Mouse (Mus musculus) cerebellum, postnatal 4 days (tissue): Measurements from ENCODE around the gene Cwc22.

Source experiments
- DNase-seq, 2 experiments: peaks; one replicate each; pipeline ENCODE4 v3.0.0; 2022; ENCODE audit warnings: low spot score in 2 of 2, mixed read lengths in 1 of 2

Gene Cwc22

DNA sequence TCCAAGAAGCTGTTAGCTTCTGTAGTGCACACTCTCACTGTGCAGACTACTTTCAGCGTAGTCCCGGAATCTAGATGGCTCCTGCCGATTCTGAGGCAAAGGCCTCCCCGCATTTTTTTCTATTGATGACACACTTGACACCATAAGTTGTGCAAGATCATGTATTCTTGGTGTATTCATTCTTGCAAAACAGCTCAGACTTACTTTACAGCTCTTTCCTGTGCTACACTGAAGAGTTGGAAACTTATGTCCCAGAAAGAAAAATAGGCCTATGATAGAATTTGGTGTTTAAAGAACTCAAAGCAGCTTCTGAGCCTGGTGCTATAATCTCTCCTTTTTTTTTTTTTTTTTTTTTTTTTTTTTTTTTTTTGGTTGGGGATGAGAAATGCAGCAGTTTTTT, 23.8 kb upstream of the Cwc22 start:
- DNase-seq: no peak

DNA sequence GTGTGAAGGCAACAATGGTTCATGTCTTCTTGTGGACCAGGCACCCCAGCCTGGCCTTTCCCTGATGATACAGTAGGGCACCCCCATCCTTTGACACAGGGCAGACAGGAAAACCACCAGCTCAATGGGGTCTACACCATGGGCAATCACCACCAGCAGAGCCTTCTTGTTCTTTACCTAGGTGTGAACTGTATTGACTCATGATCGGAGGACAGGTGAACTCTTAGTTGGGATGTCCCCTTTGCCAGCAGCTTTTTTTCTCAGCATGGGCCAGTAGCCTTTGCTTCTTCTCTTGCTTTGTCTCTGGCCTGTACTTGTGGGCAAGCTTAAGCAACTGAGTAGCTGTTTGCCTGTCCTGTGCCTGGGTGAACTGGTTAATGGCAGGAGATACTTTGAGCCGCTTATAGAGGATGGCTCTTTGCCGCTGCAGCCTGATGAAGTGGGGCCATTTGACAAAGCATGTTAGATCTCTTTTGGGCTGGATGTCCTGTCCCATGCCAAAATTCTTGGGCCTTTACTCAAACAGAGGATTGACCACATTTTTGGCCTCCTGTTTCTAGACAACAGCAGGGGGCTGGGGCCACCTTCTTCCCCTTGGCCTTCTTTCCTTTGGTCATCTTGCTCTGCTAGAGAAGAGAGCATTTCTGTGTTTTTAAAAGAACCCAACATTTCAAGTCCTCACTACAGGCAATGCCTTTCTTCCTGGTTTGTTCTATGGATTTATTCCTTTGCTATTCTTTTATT, 16.4 kb upstream of the Cwc22 start:
- no peak for DNase-seq

DNA sequence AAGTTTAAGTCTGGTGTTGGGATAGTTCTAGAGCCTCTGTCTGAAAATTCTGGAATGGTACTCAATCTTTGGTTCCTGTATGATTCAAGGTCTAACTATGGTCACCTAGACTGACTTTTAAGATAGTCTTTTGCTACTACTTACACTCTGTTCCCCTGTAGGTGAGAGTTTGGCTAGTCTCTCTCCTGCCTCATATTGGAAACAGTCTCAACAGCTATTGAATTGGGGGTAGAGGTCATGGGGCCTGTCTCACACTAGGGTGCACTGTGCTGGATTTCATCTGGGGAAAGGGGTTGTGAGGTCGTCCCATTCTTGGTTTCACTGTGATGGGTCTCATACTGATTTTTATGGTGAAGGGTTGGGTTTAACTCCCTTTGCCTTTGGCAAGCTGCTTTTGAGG, 15.1 kb upstream of the Cwc22 start:
- DNase-seq: no peak

DNA sequence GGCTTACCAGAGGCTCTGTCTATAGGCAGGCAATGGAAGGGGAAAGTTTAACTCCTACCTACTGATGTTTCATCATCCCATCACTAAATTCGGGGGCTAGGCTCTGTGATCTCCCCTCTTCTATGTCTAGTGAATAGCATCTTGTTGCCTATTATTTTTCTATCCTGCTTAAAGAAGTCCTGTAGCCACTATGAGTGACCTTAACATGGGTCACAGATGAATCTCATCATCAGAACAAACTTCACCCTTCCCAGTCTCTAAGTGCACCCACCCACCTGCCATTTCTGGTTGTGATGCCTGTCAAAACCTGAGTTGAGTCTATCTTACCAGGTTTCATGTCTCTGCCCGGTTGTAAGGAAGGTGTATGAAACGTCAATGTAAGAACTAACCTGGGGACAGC, 14.5 kb upstream of the Cwc22 start:
- DNase-seq: no peak

DNA sequence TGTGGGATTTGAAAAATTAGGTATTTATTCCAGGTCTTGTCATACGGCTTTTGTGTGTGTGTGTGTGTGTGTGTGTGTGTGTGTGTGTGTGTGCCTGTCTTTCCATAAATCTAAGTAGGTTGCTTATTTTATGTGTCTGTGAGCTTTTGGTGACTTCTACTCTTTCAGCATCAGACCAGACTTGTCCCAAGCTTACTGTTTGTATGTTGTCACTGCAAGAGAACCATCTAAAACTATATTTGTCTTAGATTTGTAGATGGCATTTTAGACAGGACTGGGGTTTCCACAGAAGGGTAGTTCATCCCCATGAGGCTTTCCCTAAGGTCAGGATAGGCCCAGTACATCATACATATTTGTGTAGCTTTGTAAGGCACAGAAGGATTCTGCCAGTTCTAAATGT, 13.2 kb upstream of the Cwc22 start:
- no peak for DNase-seq

DNA sequence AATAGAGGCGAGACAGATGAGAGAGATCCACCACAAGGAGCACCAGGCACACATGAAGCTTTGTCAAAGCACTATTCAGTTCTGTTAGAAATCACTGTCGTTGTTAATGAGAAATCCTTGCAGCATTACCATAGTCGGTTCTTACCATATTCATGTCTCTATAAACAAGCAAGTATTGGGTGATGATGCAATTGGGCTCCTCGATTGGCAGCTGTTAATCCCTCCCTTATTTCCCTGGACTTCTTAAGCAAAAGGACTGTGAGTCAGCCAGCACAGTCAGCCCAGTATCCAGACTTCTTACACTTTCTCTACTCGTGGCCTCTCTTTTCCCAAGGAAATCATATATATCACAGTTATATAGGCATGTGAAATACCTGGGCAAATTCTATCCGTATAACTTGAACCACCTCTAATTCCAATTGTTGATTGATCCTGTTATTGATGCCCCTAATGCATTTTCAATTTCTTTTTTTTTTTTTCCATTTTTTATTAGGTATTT, 5.3 kb upstream of the Cwc22 start:
- DNase-seq: no peak

DNA sequence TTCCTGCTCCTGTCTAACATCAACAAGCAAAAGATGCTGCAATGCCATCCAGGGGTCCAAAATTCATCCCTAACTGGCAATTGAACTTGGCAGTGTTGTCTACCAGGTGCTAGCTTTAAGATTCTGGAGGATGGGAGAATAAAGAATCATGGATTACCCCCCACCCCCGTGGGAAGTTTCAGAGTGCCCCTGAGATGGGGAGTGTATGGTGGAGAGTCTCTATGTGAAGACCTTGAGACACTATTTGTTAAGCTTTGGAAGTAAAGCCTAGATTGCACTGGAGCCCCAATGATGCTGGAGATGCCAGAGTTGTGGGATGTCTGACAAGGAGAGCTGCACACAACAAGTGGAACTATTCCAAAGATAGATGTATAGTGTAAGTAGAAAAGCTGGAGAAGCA, 3.9 kb upstream of the Cwc22 start:
- no peak for DNase-seq

DNA sequence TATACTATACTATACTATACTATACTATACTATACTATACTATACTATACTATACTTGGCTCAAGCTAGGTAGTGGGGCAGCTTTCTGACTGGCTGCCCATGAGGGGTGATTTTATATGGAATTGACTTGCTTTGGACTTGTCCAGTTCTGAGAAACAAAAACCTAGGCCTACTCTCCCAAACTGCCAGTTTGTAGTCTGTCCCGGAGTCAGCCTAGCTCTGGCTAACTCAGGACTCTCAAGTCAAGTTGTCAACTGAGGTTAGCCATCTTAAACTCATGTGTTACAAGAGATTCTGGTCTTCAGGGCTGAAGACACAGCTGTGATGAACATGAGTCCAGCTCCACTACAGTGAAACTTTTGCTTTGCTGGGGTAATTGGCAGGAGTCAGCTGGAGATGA, 3.3 kb upstream of the Cwc22 start:
- no peak for DNase-seq

DNA sequence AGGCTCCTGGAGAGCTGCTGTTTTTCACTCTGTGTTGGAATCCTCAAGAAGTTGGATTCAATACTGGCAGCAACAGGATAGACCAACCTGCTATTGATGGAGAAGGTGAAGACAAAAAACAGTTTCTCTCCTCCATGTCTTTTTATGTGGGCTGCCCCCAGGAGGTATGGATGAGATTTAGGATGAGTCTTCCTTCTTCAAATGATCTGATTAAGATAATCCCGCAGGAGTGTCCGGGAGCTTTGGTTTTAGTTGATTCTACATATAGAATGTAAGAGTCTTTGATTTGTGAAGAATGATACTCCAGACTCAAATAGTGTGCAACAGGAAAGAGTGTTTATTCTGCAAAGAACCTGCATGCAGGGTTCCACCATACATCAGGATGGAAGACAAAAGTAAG, 2.7 kb upstream of the Cwc22 start:
- DNase-seq: no peak

DNA sequence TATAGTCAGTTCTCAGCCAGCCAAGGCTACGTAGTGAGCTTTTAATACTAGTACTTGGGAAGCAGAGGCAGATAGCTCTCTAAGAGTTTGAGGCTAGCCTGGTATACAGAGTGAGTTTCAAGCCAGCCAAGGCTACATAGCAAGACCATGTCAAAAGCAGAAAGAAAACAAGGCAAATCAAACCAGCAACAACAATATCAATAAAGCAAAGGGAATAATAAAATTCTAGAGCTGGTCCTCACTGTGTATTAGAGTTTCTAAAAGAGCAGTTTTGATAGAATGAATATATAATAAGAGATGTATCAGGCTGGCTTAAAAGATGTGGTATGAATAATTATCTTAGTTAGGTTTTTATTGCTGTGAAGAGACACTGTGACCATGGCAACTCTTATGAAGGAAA, 2.0 kb upstream of the Cwc22 start:
- DNase-seq: no peak

DNA sequence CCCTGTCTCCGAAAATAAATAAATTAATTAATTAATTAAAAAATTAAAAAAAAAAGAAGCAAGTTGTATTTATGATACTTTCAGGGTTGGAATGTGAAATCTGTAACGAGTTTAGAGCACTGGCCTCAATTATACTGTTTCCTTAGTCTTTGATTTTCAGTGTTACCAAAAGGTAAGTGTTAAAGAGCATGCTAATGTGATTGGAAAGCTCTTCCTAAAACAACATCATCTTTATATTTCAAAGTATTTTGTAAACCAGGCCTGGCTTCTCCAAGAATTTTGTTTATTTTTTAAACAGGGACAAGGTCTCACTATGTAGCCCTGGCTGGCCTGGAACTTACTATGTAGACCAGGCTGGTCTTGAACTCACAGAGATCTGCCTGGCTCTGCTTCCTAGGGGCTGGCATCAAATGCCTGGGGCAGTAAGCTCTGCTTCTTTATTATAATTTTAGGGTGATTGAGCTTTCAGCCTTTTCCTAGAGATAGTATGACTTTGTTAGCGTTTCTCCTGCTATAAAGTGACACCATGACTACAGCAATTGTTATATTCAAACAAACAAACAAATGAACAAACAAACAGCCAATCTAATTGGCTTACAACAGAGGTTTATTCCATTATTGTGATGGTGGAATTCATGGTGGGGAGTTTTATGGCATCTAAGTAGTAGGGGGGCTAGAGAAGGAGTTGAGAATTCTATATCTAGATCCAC, 1.1 kb upstream of the Cwc22 start:
- DNase-seq: no peak

DNA sequence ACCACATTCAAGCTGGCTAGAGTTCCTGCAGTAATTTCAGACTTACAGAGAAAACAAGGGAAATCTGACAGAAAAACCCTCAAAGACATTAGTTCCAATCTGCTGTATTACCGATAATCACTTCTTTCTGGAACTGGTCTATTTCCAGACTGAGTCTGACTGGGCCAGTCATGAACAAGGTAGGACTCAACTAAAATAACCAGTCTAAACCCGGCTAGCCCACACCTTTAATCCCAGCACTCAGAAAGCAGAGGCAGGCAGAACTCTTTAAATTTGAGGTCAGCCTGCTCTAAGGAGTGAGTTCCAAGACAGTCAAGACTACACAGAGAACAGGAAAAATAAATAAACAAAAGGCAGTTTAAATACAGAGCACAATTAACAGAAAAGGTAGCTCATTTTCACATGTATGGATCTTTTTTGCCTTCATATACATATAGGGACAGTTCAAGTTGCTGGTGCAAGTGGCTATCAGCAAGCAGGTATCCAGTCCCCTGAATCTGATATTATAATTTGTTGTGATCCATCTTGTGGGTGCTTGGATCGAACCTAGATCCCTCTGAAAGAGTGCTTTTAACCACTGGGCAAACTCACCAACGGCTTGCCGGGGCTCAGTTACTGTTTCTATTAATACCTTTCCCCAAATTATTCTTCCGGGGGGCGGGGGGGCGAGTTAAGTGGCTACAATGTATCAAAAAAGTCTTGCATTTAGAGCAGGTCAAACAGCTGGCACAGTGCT, 1.1 kb downstream of the Cwc22 start:
- DNase-seq: no peak

DNA sequence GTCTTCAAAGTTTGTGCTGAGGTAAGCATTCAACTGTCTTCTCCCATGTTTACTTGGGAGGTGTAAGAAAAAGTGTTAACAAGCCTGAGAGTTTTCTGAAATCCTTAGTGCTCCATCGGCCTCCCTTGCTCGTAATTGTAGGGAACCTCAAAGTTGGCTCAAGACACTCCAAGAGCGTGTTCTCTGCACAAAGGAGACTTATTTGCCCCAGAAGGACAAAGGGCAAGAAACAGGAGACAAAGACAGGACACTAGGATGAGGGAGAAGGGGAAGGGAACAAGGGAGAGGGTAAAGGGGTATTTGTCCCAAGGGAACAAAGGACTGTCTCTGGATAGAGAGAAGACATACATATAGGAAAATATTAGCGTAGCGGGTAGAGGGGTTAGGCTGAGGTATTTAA, 1.9 kb downstream of the Cwc22 start:
- DNase-seq: no peak

DNA sequence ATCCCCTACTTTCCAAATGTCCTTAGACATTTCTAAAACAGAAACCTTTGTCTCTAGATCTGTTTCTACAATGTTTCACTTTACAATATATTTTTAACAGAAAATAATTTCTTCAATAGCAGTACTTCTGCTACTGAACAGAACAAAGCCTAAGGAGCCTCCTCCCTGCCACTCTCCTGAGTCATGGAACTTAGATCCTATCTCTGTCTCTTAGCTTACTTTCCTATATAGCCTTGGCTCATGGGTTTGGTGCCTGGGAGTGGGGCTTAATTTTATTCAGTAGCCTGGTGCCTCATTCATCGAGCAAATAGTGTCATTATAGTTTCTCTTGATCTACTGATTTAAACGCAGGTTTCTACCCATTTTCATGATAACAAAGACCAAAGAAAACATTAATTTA, 4.2 kb downstream of the Cwc22 start:
- DNase-seq: no peak

DNA sequence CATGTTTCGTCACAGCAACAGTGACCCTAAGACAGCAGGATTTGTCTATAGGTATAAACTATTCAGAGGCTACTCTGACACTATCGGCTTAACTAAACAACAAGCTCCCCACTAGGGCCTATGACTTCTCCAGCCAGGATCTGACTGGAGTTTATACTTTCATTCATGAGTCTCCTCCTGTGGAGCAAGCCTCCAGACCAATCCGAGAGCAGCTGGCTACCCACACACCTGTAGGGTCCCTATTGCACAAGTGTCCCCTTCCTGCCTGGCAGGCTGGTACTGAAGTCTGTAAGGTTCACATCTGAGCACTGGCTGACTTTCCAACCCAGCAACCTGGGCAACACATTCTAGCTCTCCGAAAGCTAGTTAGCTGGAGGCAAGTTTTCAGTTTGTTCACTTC, 7.9 kb downstream of the Cwc22 start:
- DNase-seq: no peak

DNA sequence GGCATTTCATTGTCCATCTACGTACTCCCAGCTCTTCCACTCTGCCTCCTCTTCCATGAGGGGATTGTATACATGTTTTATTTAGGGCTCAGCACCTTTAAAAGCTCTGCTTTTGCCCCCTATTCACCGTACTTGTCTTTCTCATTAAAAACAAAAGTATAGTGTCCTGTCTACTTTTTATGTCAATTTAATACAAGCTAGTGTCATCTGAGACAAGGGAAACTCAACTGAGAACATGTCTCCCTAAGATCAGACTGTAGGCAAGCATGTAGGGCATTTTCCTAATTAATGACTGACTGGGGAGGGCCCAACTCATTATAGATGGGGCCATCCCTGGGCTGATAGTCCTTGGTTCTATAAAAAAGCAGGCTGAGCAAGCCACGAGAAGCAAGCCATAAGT, 8.4 kb downstream of the Cwc22 start:
- DNase-seq: no peak

DNA sequence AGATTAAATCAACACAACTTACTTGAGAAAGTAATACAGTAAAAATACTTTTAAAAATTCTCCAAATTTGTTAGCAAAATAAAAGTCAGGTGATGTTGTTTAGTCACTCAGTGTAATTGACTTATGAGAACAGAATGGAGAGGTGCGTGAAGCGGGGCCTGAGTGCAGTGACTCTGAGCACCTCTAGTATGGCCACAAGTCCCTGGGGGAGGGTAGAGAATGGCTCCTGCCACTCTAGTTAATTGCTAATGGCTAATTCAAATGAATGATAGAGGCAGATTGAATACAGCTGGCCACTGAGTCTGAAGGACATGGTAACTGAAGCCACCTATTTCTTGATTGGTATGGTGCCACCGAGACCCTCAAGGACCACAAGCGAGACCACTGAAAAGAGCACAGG, 12.0 kb downstream of the Cwc22 start:
- DNase-seq: no peak

DNA sequence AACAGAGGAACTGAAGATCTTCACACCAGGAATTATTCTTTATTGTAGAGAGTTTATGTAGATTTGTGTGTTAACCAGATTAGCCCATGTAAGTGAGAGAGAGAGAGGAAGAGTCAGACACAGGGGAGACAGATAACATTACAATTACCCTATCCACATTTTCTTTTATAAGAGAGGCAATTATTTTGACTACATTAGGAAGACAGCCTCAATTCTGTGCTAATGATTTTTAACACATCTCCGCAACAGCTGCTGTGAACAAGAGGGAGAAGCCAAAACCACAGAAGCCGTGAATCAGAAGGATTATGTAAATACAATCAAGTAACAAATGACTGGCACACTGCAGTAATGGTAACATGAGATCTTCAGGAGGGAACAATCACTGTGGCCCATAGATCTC, 12.5 kb downstream of the Cwc22 start:
- no peak for DNase-seq

DNA sequence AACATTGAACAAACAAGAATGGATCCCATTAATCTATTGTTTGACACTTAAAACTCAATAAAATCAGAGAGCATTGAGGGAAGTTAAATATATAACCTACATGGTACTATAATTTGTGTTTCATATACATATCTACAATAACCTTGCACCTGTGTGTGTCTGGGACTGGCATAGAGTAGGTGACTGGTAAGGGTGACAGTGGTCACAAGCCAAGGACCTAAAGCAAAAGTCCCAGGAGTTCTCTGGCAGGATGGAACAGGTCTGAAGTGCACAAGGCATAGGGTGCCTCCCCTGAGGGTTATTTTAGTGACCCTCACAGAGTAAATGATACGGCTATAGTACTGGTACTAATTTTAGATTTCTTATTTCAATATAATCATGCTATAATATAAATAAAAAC, 14.2 kb downstream of the Cwc22 start:
- no peak for DNase-seq

DNA sequence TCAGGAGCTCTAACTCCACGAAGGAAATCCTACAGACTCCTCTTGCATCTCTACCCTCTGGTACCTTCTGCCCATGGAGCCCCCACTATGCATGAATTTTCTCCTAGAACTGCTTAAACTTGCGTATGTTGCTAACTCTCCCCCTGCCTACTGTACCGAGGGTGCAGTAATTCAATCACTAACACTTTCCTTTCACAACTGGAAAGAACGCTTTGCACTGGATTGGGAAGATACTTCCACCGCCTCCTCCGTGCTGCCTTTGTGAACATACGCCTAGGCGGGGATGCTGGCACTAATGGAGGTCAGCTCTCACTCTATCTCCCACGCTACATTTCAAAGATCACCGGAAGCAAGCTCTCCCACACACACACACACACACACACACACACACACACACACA, 17.8 kb downstream of the Cwc22 start:
- DNase-seq: no peak

DNA sequence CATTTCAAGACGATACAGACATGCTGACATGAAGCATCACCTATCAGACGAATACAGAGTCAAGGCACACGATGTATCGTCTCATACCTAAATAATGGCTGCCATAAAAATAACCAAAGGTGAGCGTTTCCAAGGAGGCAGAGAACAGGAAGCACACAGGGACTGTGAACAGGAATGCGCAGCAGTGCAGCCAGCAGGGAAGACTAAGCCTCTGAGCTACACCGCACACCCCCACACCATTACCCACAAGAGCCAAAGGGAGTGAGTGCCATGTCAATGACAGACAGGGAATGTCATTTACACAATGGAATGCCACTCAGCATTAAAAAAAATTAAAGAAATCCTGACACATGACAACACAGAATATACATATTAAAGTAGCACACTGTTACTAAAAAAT, 19.7 kb downstream of the Cwc22 start:
- no peak for DNase-seq

DNA sequence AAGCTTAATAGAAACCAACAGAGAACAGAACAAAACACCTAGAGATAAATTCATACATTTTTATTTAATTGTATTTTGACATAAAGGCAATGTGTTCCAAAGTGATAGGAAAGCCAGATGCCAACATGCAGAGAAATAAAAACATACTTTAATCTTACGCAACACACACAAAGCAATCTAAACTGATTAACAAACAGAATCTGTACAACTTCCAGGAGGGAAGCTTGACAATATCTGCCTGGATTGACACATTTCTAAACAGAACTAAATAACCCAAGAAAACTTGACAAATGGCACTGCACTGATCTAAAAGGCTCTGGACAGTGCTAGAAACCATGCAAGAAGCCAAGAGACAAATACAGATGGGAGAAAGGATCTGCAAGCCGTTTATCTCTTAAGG, 20.2 kb downstream of the Cwc22 start:
- DNase-seq: no peak
